Mouse (Mus musculus): ENCODE data around the gene Cckbr. TPM values are rescaled to one million over a fixed set of nuclear protein-coding genes. Genes with fewer than 3 reads are reported as not detected.

Gene Cckbr
- polyA plus RNA-seq, 1 experiment from 2014 or later, result 1.1 TPM

DNA sequence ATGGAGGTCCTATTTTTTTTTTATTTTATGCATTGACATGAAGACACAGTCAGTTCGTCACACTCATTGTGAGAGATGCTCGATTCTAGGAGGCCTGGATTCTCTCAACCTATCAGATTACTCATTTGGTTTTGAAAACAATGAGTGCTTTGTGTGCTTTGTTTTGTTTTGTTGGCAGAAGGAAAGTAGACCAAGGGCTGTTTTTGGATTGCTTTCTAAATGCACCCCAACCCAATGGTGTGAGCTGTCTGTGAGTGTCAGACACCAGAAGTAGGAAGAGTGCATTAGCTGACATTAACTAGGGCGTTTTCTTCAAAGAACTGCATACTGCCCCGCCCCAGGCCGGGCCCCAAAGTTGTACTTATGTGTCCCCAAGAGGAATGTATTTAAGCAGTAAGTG is 54.5 kb downstream of the Cckbr start:
- no peak overlapping the region for H3K4me3 ChIP-seq (ENCODE audit: low read depth, low read length)
- 38% methylated on average over 5 of the region's 5 CpGs for WGBS
- H3K9me3 ChIP-seq (replicated peaks; ENCODE audit: control insufficient read depth, low read length), result no peaks in the 10 kb centered on the region
- peaks cover 13% of the 10 kb centered on the region; the same call in 1 of the 2 replicates for H3K4me1 ChIP-seq (ENCODE audit: control insufficient read depth, insufficient read depth, low read length)
- no peak overlapping the region for H3K27ac ChIP-seq (ENCODE audit: low read depth, low read length)
- H3K4me2 ChIP-seq (ENCODE audit: low read length), result peak overlapping the region; percentile 7; the same call in 1 of the 2 replicates
- H3K36me3 ChIP-seq (ENCODE audit: control insufficient read depth, insufficient read depth, low read length), result no peaks in the 10 kb centered on the region
- no peaks in the 10 kb centered on the region for H3K27me3 ChIP-seq (replicated peaks; ENCODE audit: control insufficient read depth, insufficient read depth, low read length)
- H3K9ac ChIP-seq (ENCODE audit: low read length), result no peak overlapping the region
- ATAC-seq, result no peak
- peak; percentile 42 for DNase-seq (ENCODE audit: low spot score)

DNA sequence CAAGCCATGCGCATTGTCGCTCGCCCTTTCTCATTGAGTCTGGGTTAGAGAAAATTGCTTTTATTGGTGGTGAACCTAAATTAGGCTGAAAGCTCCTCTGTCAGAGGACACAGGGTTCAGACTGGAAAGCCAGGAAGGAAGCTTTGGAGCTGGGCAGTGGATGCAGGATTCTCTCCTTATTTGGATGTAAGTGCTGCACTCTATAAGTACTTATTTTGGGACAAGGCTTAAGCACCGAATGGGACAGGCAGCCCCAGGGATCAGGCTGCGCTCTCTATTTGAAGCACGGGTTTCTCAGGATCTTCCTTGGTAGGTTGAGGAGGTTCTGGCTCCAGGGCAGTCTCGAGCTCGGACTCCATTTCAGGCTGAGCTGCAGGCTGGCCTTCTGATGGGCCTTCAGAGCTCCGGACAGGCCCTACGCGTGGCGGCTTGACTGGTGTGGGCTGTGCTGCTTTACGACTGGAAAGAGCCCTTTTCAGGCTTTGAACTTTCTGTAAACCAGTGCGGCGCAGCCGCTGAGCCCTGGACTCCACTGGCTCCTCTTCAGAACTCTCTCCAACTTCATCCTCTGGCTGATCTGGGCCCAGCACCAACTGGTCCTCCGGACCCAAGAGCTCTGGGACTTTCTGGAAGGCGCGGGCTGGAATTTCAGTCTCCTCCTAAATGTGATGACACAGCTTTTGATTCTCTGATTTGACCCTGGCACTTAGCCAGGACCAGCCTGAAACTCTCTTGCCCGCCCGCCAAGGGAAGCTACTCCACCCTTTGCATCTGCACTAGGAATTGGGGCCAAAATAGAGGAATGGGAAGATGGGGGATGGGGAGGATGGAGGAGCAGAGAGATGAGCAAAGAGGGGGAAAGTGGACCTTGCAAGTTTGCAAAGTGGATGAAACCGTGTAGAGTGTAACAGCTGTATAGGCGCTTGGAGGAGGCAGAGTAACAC is 55.3 kb downstream of the Cckbr start:
- 65% methylated on average over 23 of the region's 23 CpGs for WGBS
- H3K27ac ChIP-seq (ENCODE audit: low read depth, low read length), result no peak overlapping the region; the same call in 1 of the 2 replicates
- ATAC-seq, result peak; percentile 8; the same call in 1 of the 2 replicates

GRCm38 (mm10) chr7:105481505-105482411 is 56.2 kb downstream of the Cckbr start, which contains the start of gene Cavin3:
Gene Cavin3 (minus strand): TSS chr7:105482300.
- ATAC-seq (peak; percentile 86), DNase-seq (ENCODE audit: low spot score) (peak; percentile 80)
- Histone ChIP-seq H3K36me3 (ENCODE audit: control insufficient read depth, insufficient read depth, low read length) (no peaks in the 10 kb centered on the region), H3K4me3 (ENCODE audit: low read depth, low read length) (peak within 1 kb of the TSS; percentile 41), H3K9ac (ENCODE audit: low read length) (peak within 1 kb of the TSS; percentile 72), H3K27me3 (replicated peaks; ENCODE audit: control insufficient read depth, insufficient read depth, low read length) (no peaks in the 10 kb centered on the region), H3K4me1 (ENCODE audit: control insufficient read depth, insufficient read depth, low read length) (peaks cover 13% of the 10 kb centered on the region; the same call in 1 of the 2 replicates), H3K9me3 (replicated peaks; ENCODE audit: control insufficient read depth, low read length) (no peaks in the 10 kb centered on the region), H3K4me2 (ENCODE audit: low read length) (peak within 1 kb of the TSS; percentile 88), H3K27ac (ENCODE audit: low read depth, low read length) (peak within 1 kb of the TSS; percentile 28; the same call in 1 of the 2 replicates)
- 4% methylated on average over 60 of the region's 63 CpGs for WGBS

More for the DNA sequence above, 55.3 kb downstream of the Cckbr start:
- no peaks in the 10 kb centered on the region for H3K36me3 ChIP-seq (ENCODE audit: control insufficient read depth, insufficient read depth, low read length)
- no peaks in the 10 kb centered on the region for H3K9me3 ChIP-seq (replicated peaks; ENCODE audit: control insufficient read depth, low read length)
- peaks cover 13% of the 10 kb centered on the region; the same call in 1 of the 2 replicates for H3K4me1 ChIP-seq (ENCODE audit: control insufficient read depth, insufficient read depth, low read length)
- H3K27me3 ChIP-seq (replicated peaks; ENCODE audit: control insufficient read depth, insufficient read depth, low read length), result no peaks in the 10 kb centered on the region
- peak; percentile 52 for DNase-seq (ENCODE audit: low spot score)
- H3K4me3 ChIP-seq (ENCODE audit: low read depth, low read length), result peak overlapping the region; percentile 41
- peak overlapping the region; percentile 72 for H3K9ac ChIP-seq (ENCODE audit: low read length)
- peak overlapping the region; percentile 88 for H3K4me2 ChIP-seq (ENCODE audit: low read length)

- DNase-seq (ENCODE audit: low spot score) (no peak), ATAC-seq (peak; percentile 38; the same call in 1 of the 2 replicates)
- no peaks in the 10 kb centered on the region for H3K36me3 ChIP-seq (ENCODE audit: control insufficient read depth, insufficient read depth, low read length)
- H3K4me2 ChIP-seq (ENCODE audit: low read length), result peak overlapping the region; percentile 88
- no peak overlapping the region for H3K27ac ChIP-seq (ENCODE audit: low read depth, low read length)
- H3K9me3 ChIP-seq (replicated peaks; ENCODE audit: control insufficient read depth, low read length), result no peaks in the 10 kb centered on the region
- H3K4me1 ChIP-seq (ENCODE audit: control insufficient read depth, insufficient read depth, low read length), result peaks cover 13% of the 10 kb centered on the region; the same call in 1 of the 2 replicates
- H3K9ac ChIP-seq (ENCODE audit: low read length), result peak overlapping the region; percentile 72
- WGBS, result 54% methylated on average over 8 of the region's 8 CpGs
- no peaks in the 10 kb centered on the region for H3K27me3 ChIP-seq (replicated peaks; ENCODE audit: control insufficient read depth, insufficient read depth, low read length)
- H3K4me3 ChIP-seq (ENCODE audit: low read depth, low read length), result peak overlapping the region; percentile 41
Measured at GRCm38 (mm10) chr7:105482426-105482825, 56.9 kb downstream of the Cckbr start.

- Histone ChIP-seq H3K9me3 (replicated peaks; ENCODE audit: control insufficient read depth, low read length) (no peaks in the 10 kb centered on the region), H3K27ac (ENCODE audit: low read depth, low read length) (no peak overlapping the region), H3K4me1 (ENCODE audit: control insufficient read depth, insufficient read depth, low read length) (peaks cover 13% of the 10 kb centered on the region; the same call in 1 of the 2 replicates), H3K4me2 (ENCODE audit: low read length) (no peak overlapping the region), H3K36me3 (ENCODE audit: control insufficient read depth, insufficient read depth, low read length) (no peaks in the 10 kb centered on the region), H3K4me3 (ENCODE audit: low read depth, low read length) (no peak overlapping the region), H3K27me3 (replicated peaks; ENCODE audit: control insufficient read depth, insufficient read depth, low read length) (no peaks in the 10 kb centered on the region), H3K9ac (ENCODE audit: low read length) (no peak overlapping the region)
- ATAC-seq (no peak), DNase-seq (ENCODE audit: low spot score) (no peak)
- WGBS, result 78% methylated on average over 5 of the region's 5 CpGs
Measured at GRCm38 (mm10) chr7:105485029-105485428, 59.5 kb downstream of the Cckbr start.

DNA sequence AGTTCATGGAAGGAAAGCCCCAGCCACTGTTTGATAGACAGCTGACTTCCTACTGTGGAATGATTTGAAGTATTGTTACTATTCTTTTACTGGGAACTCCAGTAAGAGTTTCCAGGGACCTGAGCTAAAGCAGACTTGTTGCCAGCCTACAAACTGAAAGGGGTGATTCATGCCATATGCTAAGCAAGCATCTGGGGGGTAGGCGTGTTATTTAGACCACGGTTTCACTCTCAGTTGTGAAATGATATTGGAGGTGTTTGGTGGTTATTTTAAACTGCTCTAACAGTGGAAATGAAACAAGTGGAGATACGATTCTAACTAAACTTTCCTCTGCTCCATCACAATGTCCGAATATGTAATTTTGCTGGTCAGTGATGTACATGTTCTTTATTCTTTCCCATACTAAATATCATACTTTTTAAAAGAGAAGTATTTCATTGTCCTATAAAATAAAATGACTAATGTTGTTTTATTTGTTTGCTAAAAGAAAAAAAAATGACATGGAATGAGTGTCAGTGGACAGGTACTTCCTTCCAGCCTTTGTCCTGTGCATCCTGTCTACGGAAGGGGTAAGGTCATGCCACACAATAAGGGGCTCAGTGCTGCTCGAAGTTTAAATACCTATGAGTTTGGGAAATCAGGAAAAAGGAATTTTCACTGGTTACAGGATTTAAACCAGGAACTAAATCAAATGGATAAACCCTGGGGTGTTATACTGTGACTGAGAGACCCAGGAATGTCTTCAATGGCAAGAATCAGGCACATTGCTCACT is 61.8 kb downstream of the Cckbr start:
- no peak overlapping the region for H3K9ac ChIP-seq (ENCODE audit: low read length)
- H3K27me3 ChIP-seq (replicated peaks; ENCODE audit: control insufficient read depth, insufficient read depth, low read length), result no peaks in the 10 kb centered on the region
- ATAC-seq (no peak), DNase-seq (ENCODE audit: low spot score) (no peak)
- no peaks in the 10 kb centered on the region for H3K36me3 ChIP-seq (ENCODE audit: control insufficient read depth, insufficient read depth, low read length)
- H3K27ac ChIP-seq (ENCODE audit: low read depth, low read length), result no peak overlapping the region
- H3K4me1 ChIP-seq (ENCODE audit: control insufficient read depth, insufficient read depth, low read length), result 0 out of 2 replicates have a peak, but pooled peaks cover 6% of the 10 kb centered on the region
- WGBS, result 82% methylated on average over 6 of the region's 6 CpGs
- no peak overlapping the region for H3K4me3 ChIP-seq (ENCODE audit: low read depth, low read length)
- H3K4me2 ChIP-seq (ENCODE audit: low read length), result no peak overlapping the region
- no peaks in the 10 kb centered on the region for H3K9me3 ChIP-seq (replicated peaks; ENCODE audit: control insufficient read depth, low read length)

DNA sequence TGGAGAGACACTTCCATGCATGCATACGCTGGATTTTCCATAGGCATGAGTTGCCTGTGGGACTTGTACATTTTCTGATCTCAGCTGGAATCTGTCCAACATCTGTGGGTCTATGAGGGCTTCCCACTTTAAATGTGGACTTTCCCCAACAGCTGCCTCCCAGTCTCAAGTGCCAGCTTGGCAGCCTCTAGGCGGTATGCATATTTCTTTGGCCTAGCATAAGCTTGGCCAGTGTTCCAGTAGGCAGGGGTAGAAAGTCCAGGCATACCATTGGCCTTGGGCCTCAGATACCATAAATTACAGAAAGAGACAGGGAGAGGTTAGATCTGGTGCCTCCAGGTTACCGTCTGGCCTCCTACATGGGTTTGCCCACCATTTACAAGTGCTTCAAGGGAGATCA is 72.3 kb downstream of the Cckbr start:
- no peak overlapping the region for H3K4me2 ChIP-seq (ENCODE audit: low read length)
- H3K36me3 ChIP-seq (ENCODE audit: control insufficient read depth, insufficient read depth, low read length), result no peaks in the 10 kb centered on the region
- no peak overlapping the region for H3K27ac ChIP-seq (ENCODE audit: low read depth, low read length)
- no peak overlapping the region for H3K4me3 ChIP-seq (ENCODE audit: low read depth, low read length)
- H3K27me3 ChIP-seq (replicated peaks; ENCODE audit: control insufficient read depth, insufficient read depth, low read length), result no peaks in the 10 kb centered on the region
- no peaks in the 10 kb centered on the region for H3K4me1 ChIP-seq (ENCODE audit: control insufficient read depth, insufficient read depth, low read length)
- no peaks in the 10 kb centered on the region for H3K9me3 ChIP-seq (replicated peaks; ENCODE audit: control insufficient read depth, low read length)
- H3K9ac ChIP-seq (ENCODE audit: low read length), result no peak overlapping the region
- ATAC-seq (no peak), DNase-seq (ENCODE audit: low spot score) (no peak)
- 95% methylated on average over 3 of the region's 3 CpGs for WGBS
